ENCODE assay signal across 19 mouse cellular contexts in the genomic region with DNA sequence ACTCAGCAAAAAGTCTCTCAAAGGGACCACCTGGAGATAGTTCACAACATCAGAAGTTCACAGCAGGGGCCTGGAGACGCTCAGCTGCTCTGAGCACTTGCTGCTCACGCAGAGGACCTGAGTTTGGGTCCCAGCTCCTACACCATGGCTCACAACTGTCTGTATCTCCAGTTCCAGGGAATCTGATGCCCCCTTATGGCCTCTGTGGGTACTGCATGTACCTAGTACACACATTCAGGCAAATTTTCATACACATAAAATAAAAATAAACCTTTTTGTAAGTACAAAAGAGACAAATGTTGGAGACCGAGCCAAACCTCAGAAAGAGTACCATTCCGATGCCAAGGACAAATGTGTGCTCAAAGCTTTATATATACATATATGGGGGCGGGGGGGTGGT. TPM values are rescaled to one million over a fixed set of nuclear protein-coding genes. Genes with fewer than 3 reads are reported as not detected.
DNase-seq lines count a peak whose midpoint lies in the region; ATAC-seq and TF ChIP-seq lines count a peak whose summit lies in the region.
"Had no signal": no experiment of that assay in that cellular context is flagged by ENCODE, and none has a peak within 500 bp of the region (broad histone marks: within the 10 kb centered on the region; RNA-seq: fewer than 3 reads in every experiment).

No protein-coding gene starts in this region.

- H3K36me3 ChIP-seq in splenic B cell, adult 2 months (ENCODE audit: control insufficient read depth, insufficient read depth, low read length, poor library complexity, severe bottlenecking): no peaks in the 10 kb centered on the region
- H3K36me3 ChIP-seq: heart, embryonic 12.5 days; intestine, embryonic 15.5 days; midbrain, embryonic 13.5 days; neural tube, embryonic 13.5 days had no signal

- POLR2A ChIA-PET in Patski (lab: Charles Lee): interaction anchor here (0.6 kb wide), 1 partner anchor 1570 kb away, joined by 3 read pairs; no protein-coding TSS in a partner anchor

- intact Hi-C loops in left cerebral cortex, adult 2 months (cut with DNase I): no loop called here

- H3K27ac ChIP-seq in left cerebral cortex, adult 2 months: no peak overlapping the region
- H3K27ac ChIP-seq: intestine, embryonic 15.5 days; macrophage; midbrain, embryonic 13.5 days; neural tube, embryonic 13.5 days had no signal

- ATAC-seq in Patski: no peak
- ATAC-seq: forebrain, embryonic 16.5 days; midbrain, embryonic 13.5 days had no signal

- in situ Hi-C loops in Patski (cut with MboI; ENCODE audit: low pct_unique_long_range_greater_than_20kb): no loop called here

- peak; percentile 36 for TF ChIP-seq CTCF in left cerebral cortex, adult 2 months (IDR thresholded peaks at IDR 0.05)
- TF ChIP-seq CTCF in Patski (IDR thresholded peaks at IDR 0.05): peak; percentile 42

- no peak for DNase-seq in left cerebral cortex, adult 2 months (ENCODE audit: extremely low spot score in 1 of 2, low spot score in 2 of 2)
- no peak for DNase-seq in left cerebral cortex, adult 11 months (ENCODE audit: low spot score)
- peak; percentile 29 for DNase-seq in thymus, postnatal 14 days
- DNase-seq in thymus, postnatal 0 days (ENCODE audit: low spot score): no peak
- DNase-seq in Patski (ENCODE audit: low read depth, low spot score): no peak
- peak; percentile 15 for DNase-seq in splenic B cell, adult 2 months (ENCODE audit: low read depth, low spot score)
- DNase-seq in right cerebral cortex, adult 18-20 months: no peak
- no peak for DNase-seq in layer of hippocampus, postnatal 14 days (ENCODE audit: low spot score in 2 of 2)
- DNase-seq: cerebellum, adult 18-20 months; gastrocnemius, postnatal 36 days; kidney, postnatal 4 days; retina, postnatal 1 day; spleen, adult 18-20 months had no signal

- CTCF ChIA-PET in Patski (lab: Charles Lee): interaction anchor here (1.6 to 1.7 kb wide), 2 partner anchors 10 to 288 kb away, joined by 5 to 8 read pairs; no protein-coding TSS in a partner anchor

- H3K4me3 ChIP-seq in left cerebral cortex, adult 2 months: no peak overlapping the region
- H3K4me3 ChIP-seq: heart, embryonic 12.5 days; intestine, embryonic 15.5 days; midbrain, embryonic 13.5 days; neural tube, embryonic 13.5 days had no signal

- H3K27me3 ChIP-seq in Patski: no peaks in the 10 kb centered on the region
- no peaks in the 10 kb centered on the region for H3K27me3 ChIP-seq in splenic B cell, adult 2 months (ENCODE audit: control insufficient read depth, insufficient read depth, low read length, poor library complexity, severe bottlenecking)
- H3K27me3 ChIP-seq: intestine, embryonic 15.5 days; midbrain, embryonic 13.5 days; neural tube, embryonic 13.5 days had no signal

RNA-seq across cellular contexts. Expression of a gene that starts 44.1 kb away (rescaled TPM):
- total RNA-seq in left cerebral cortex, adult 2 months (2021): 10 to 100 TPM; 83.2 to 85.1 TPM
- 255 and 277 TPM in 2 replicates for polyA plus RNA-seq in thymus, postnatal 0 days (2015; fragmentation: Nextera tagmentation; extraction: Ambion mirVana)
- 37.0 TPM for polyA plus RNA-seq in Patski (2021)
- total RNA-seq in layer of hippocampus, postnatal 14 days (2021): 10 to 100 TPM; 42.9 to 49.5 TPM

Comparison
In these comparisons a context has a peak if more than half of its experiments do, and no peak if none do; other contexts are left out.
1. DNase-seq: peak in thymus, postnatal 14 days (single experiment) and splenic B cell, adult 2 months (single experiment); none in left cerebral cortex, adult 2 months (0 of 2), left cerebral cortex, adult 11 months (single experiment), thymus, postnatal 0 days (single experiment), Patski (single experiment), right cerebral cortex, adult 18-20 months (single experiment) and layer of hippocampus, postnatal 14 days (0 of 2).